Mouse (Mus musculus): ENCODE data around the gene Dgkq.
A peak's percentile ranks its signal among the peaks of the same experiment; 100 is the strongest.

- 0 out of 2 replicates have a peak, but pooled peaks have one; percentile 10 for TF ChIP-seq CTCF (IDR thresholded peaks at IDR 0.05; ENCODE audit: extremely low read depth, insufficient read depth, low read length)
- TF ChIP-seq POLR2A (IDR thresholded peaks at IDR 0.05; ENCODE audit: extremely low read depth, insufficient read depth, low read length): no peak
Measured at GRCm38 (mm10) chr5:108692271-108692670, 22.8 kb upstream of the Dgkq start, which contains the start of gene Fgfrl1.

All from cortical plate, adult 2 months (tissue).